Mouse (Mus musculus) limb, embryonic 11.5 days (tissue): ENCODE measurements at regions not wholly inside any gene's neighbourhood (a gene's known extent, or its start where the extent isn't known, plus 50 kb on each side); places are given as distances from the start of the nearest gene placed in this dataset.

Experiments used
- ATAC-seq: fragments of 200-750 bp; cut with Nextera tagmentation; 2 replicates; pipeline ENCODE4 v1.8.0; 2017; ENCODE audit warnings: low read depth; ENCODE audit not compliant: insufficient number of reproducible peaks, low FRiP score, low TSS enrichment
- DNase-seq: peaks from one replicate; pipeline ENCODE4 v3.0.0-alpha.2; 2015; ENCODE audit warnings: low spot score
- H3K27ac ChIP-seq: fragments of 300-500 bp; sonication (generic); replicated peaks from 2 replicates; pipeline ENCODE4 v1.5.1; 2014; ENCODE audit warnings: low read depth, mild to moderate bottlenecking, low read length
- H3K27me3 ChIP-seq: fragments of 300-500 bp; sonication (generic); 2 replicates; pipeline ENCODE4 v1.6.1; 2014; ENCODE audit warnings: mild to moderate bottlenecking, low read length, mixed read lengths; ENCODE audit not compliant: control insufficient read depth, insufficient read depth
- H3K36me3 ChIP-seq: fragments of 300-500 bp; sonication (generic); 2 replicates; pipeline ENCODE4 v1.6.1; 2014; ENCODE audit warnings: mild to moderate bottlenecking, low read length, moderate library complexity, mixed read lengths; ENCODE audit not compliant: control insufficient read depth, insufficient read depth
- H3K4me1 ChIP-seq: fragments of 300-500 bp; sonication (generic); 2 replicates; pipeline ENCODE4 v1.6.1; 2014; ENCODE audit warnings: low read length, mixed read lengths; ENCODE audit not compliant: control insufficient read depth, insufficient read depth
- H3K4me2 ChIP-seq: fragments of 300-500 bp; sonication (generic); 2 replicates; pipeline ENCODE4 v1.6.1; 2014; ENCODE audit warnings: low read depth, mild to moderate bottlenecking, moderate library complexity; ENCODE audit not compliant: severe bottlenecking
- H3K4me3 ChIP-seq: fragments of 300-500 bp; sonication (generic); 2 replicates; pipeline ENCODE4 v1.5.1; 2014; ENCODE audit warnings: low read depth, low read length
- H3K9ac ChIP-seq: fragments of 300-500 bp; sonication (generic); 2 replicates; pipeline ENCODE4 v1.6.1; 2014; ENCODE audit warnings: mild to moderate bottlenecking, low read length
- H3K9me3 ChIP-seq: fragments of 300-500 bp; sonication (generic); 2 replicates; pipeline ENCODE4 v1.6.1; 2016; ENCODE audit warnings: low read length; ENCODE audit not compliant: control insufficient read depth
- WGBS: fragments of 180-500 bp; shearing (Covaris S2); extraction: QIAGEN DNeasy Blood & Tissue Kit; methylation state at CpG from one replicate; pipeline ENCODE4 v1.1.7; 2014; 5-methylcytosine and 5-hydroxymethylcytosine counted together

GRCm38 (mm10) chr2:50586321-50587050 is 289.9 kb upstream of the Mmadhc start:
- no peaks in the 10 kb centered on the region for H3K36me3 ChIP-seq
- ATAC-seq (no peak), DNase-seq (no peak)
- H3K4me1 ChIP-seq, result peaks cover 4% of the 10 kb centered on the region; the same call in 1 of the 2 replicates
- no peak overlapping the region for H3K27ac ChIP-seq
- no peaks in the 10 kb centered on the region for H3K9me3 ChIP-seq
- H3K4me2 ChIP-seq, result no peak overlapping the region
- no peaks in the 10 kb centered on the region for H3K27me3 ChIP-seq
- 59% methylated on average over 6 of the region's 6 CpGs for WGBS
- H3K9ac ChIP-seq, result no peak overlapping the region
- no peak overlapping the region for H3K4me3 ChIP-seq

- no peak overlapping the region for H3K4me2 ChIP-seq
- 94% methylated on average over 2 of the region's 2 CpGs for WGBS
- no peak overlapping the region for H3K27ac ChIP-seq
- no peak overlapping the region for H3K9ac ChIP-seq
- H3K9me3 ChIP-seq, result no peaks in the 10 kb centered on the region
- no peak overlapping the region for H3K4me3 ChIP-seq
- no peaks in the 10 kb centered on the region for H3K27me3 ChIP-seq
- no peak for DNase-seq
- H3K36me3 ChIP-seq, result no peaks in the 10 kb centered on the region
- H3K4me1 ChIP-seq, result no peaks in the 10 kb centered on the region
- ATAC-seq, result no peak
Observed at GRCm38 (mm10) chr2:50579620-50580019, 283.0 kb upstream of the Mmadhc start.

GRCm38 (mm10) chr2:50578278-50579043 is 281.9 kb upstream of the Mmadhc start:
- Histone ChIP-seq H3K27me3 (no peaks in the 10 kb centered on the region), H3K4me2 (no peak overlapping the region), H3K9me3 (no peaks in the 10 kb centered on the region), H3K9ac (no peak overlapping the region), H3K4me1 (no peaks in the 10 kb centered on the region), H3K36me3 (no peaks in the 10 kb centered on the region), H3K4me3 (no peak overlapping the region), H3K27ac (no peak overlapping the region)
- no peak for ATAC-seq
- DNase-seq, result no peak
- 79% methylated on average over 6 of the region's 6 CpGs for WGBS

- Histone ChIP-seq H3K36me3 (no peaks in the 10 kb centered on the region), H3K9ac (no peak overlapping the region), H3K27me3 (no peaks in the 10 kb centered on the region), H3K4me1 (no peaks in the 10 kb centered on the region), H3K9me3 (no peaks in the 10 kb centered on the region), H3K27ac (no peak overlapping the region), H3K4me2 (no peak overlapping the region), H3K4me3 (no peak overlapping the region)
- 85% methylated on average over 9 of the region's 9 CpGs for WGBS
- no peak for ATAC-seq
- no peak for DNase-seq
Observed at GRCm38 (mm10) chr2:50577736-50578135, 281.1 kb upstream of the Mmadhc start.

- Histone ChIP-seq H3K36me3 (no peaks in the 10 kb centered on the region), H3K4me3 (no peak overlapping the region), H3K27me3 (no peaks in the 10 kb centered on the region), H3K9me3 (no peaks in the 10 kb centered on the region), H3K27ac (no peak overlapping the region), H3K4me2 (no peak overlapping the region), H3K9ac (no peak overlapping the region), H3K4me1 (no peaks in the 10 kb centered on the region)
- ATAC-seq (no peak), DNase-seq (no peak)
- 74% methylated on average over 3 of the region's 3 CpGs for WGBS
Observed at GRCm38 (mm10) chr2:50573455-50573854, 276.9 kb upstream of the Mmadhc start.

GRCm38 (mm10) chr2:50571021-50571420 is 274.4 kb upstream of the Mmadhc start:
- H3K36me3 ChIP-seq, result no peaks in the 10 kb centered on the region
- H3K27ac ChIP-seq, result no peak overlapping the region
- H3K4me1 ChIP-seq, result no peaks in the 10 kb centered on the region
- H3K4me2 ChIP-seq, result no peak overlapping the region
- no peak overlapping the region for H3K4me3 ChIP-seq
- H3K9ac ChIP-seq, result no peak overlapping the region
- 80% methylated on average over 4 of the region's 4 CpGs for WGBS
- no peaks in the 10 kb centered on the region for H3K27me3 ChIP-seq
- no peaks in the 10 kb centered on the region for H3K9me3 ChIP-seq
- DNase-seq (no peak), ATAC-seq (no peak)

GRCm38 (mm10) chr2:50569502-50570285 is 273.1 kb upstream of the Mmadhc start:
- H3K27me3 ChIP-seq, result no peaks in the 10 kb centered on the region
- 83% methylated on average over 7 of the region's 7 CpGs for WGBS
- H3K27ac ChIP-seq, result no peak overlapping the region
- H3K9me3 ChIP-seq, result no peaks in the 10 kb centered on the region
- no peak overlapping the region for H3K4me3 ChIP-seq
- no peak overlapping the region for H3K4me2 ChIP-seq
- DNase-seq (no peak), ATAC-seq (no peak)
- H3K36me3 ChIP-seq, result no peaks in the 10 kb centered on the region
- H3K9ac ChIP-seq, result no peak overlapping the region
- no peaks in the 10 kb centered on the region for H3K4me1 ChIP-seq

GRCm38 (mm10) chr2:50568777-50569501 is 272.3 kb upstream of the Mmadhc start:
- Histone ChIP-seq H3K4me2 (no peak overlapping the region), H3K9me3 (no peaks in the 10 kb centered on the region), H3K4me3 (no peak overlapping the region), H3K27ac (no peak overlapping the region), H3K36me3 (no peaks in the 10 kb centered on the region), H3K4me1 (no peaks in the 10 kb centered on the region), H3K9ac (no peak overlapping the region), H3K27me3 (no peaks in the 10 kb centered on the region)
- DNase-seq (no peak), ATAC-seq (no peak)
- WGBS, result 80% methylated on average over 8 of the region's 8 CpGs
